Mouse (Mus musculus) forebrain, embryonic 11.5 days (tissue): ENCODE measurements around the gene Lrrc31. TPM values are rescaled to one million over a fixed set of nuclear protein-coding genes. Genes with fewer than 3 reads are reported as not detected.

Source experiments
- ATAC-seq: fragments of 200-750 bp; cut with Nextera tagmentation; replicated peaks from 2 replicates; pipeline ENCODE4 v1.8.0; 2017; ENCODE audit warnings: moderate TSS enrichment; ENCODE audit not compliant: low FRiP score
- DNase-seq: peaks from one replicate; pipeline ENCODE4 v3.0.0-alpha.2; 2017; ENCODE audit warnings: low spot score
- H3K27ac ChIP-seq: fragments of 300-500 bp; sonication (generic); 2 replicates; pipeline ENCODE4 v1.5.1; 2014; ENCODE audit warnings: low read depth, low read length
- H3K27me3 ChIP-seq: fragments of 300-500 bp; sonication (generic); 2 replicates; pipeline ENCODE4 v1.6.1; 2014; ENCODE audit warnings: mild to moderate bottlenecking, low read length, mixed read lengths; ENCODE audit not compliant: control insufficient read depth, insufficient read depth
- H3K36me3 ChIP-seq: fragments of 300-500 bp; sonication (generic); 2 replicates; pipeline ENCODE4 v1.6.1; 2014; ENCODE audit warnings: mild to moderate bottlenecking, low read length, moderate library complexity, mixed read lengths; ENCODE audit not compliant: control insufficient read depth, insufficient read depth
- H3K4me1 ChIP-seq: fragments of 300-500 bp; sonication (generic); replicated peaks from 2 replicates; pipeline ENCODE4 v1.6.1; 2014; ENCODE audit warnings: low read length, mixed read lengths; ENCODE audit not compliant: control insufficient read depth, insufficient read depth
- H3K4me2 ChIP-seq: fragments of 300-500 bp; sonication (generic); 2 replicates; pipeline ENCODE4 v1.6.1; 2014; ENCODE audit warnings: low read depth, mild to moderate bottlenecking, low read length, moderate library complexity, mixed read lengths; ENCODE audit not compliant: severe bottlenecking
- H3K4me3 ChIP-seq: fragments of 300-500 bp; sonication (generic); 2 replicates; pipeline ENCODE4 v1.5.1; 2014; ENCODE audit warnings: low read depth, low read length
- H3K9ac ChIP-seq: fragments of 300-500 bp; sonication (generic); 2 replicates; pipeline ENCODE4 v1.6.1; 2014; ENCODE audit warnings: low read length
- H3K9me3 ChIP-seq: fragments of 300-500 bp; sonication (generic); 2 replicates; pipeline ENCODE4 v1.6.1; 2016; ENCODE audit warnings: low read length, mixed read lengths; ENCODE audit not compliant: control insufficient read depth
- WGBS: fragments of 180-500 bp; shearing (Covaris S2); extraction: QIAGEN DNeasy Blood & Tissue Kit; methylation state at CpG from one replicate; pipeline ENCODE4 v1.1.7; 2014; 5-methylcytosine and 5-hydroxymethylcytosine counted together
- polyA plus RNA-seq: library from polyadenylated mRNA; unstranded; fragments of >200 nt; fragmentation: Nextera tagmentation; extraction: Ambion mirVana; gene quantifications from 2 replicates; pipeline ENCODE4 v1.2.1, GENCODE M21; 2014

Lrrc31 gene
- polyA plus RNA-seq, 1 experiment from 2014 or later: not detected

DNA sequence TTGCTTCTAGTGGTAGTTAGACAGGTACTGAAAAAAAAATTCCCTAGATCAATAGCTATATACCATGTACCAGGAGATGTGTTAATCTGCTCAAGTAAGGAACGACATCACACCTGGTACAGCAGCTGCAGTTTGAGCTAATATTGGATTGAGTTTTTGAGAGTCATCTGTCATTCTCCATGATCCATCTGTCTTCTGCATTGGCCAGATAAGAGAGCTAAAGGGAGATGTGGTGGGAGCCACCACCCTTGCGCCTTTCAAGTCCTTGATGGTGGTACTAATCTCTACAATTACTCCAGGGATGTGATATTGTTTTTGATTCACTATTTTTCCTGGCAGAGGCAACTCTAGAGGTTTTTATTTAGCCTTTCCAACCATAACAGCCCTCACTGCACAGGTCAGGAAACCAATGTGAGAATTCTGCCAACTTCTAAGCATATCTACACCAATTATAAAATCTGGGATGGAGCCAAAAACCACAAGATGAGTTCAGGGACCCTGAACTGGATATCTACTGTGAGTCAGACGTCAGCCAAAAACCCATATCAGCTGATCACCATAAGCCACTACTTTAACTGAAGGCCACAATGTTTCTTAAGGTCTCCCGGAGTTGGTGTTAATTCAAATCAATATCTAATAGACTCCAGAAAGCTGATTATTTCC, 7.1 kb upstream of the Lrrc31 start:
- Histone ChIP-seq H3K36me3 (no peaks in the 10 kb centered on the region), H3K4me3 (no peak overlapping the region), H3K4me2 (no peak overlapping the region), H3K9me3 (no peaks in the 10 kb centered on the region), H3K9ac (no peak overlapping the region), H3K27me3 (no peaks in the 10 kb centered on the region), H3K4me1 (no peaks in the 10 kb centered on the region), H3K27ac (no peak overlapping the region)
- DNase-seq (no peak), ATAC-seq (no peak)
- 88% methylated on average over 4 of the region's 4 CpGs for WGBS

DNA sequence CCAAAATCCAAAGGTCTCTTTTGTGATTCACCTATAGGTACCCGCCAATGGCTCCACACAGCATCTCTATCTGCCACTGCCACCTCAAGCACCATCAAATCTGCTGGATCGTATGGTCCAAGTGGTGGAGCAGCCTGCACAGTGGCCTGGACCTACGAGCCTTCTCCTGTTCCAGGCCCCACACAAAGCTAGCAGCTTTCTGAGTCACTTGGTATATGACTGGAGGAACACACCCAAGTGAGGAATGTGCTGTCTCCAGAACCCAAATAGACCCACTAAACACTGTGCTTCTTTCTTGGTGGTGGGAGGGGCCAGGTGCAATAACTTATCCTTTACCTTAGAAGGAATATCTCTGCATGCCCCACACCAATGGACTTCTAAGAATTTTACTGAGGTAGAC, 6.3 kb upstream of the Lrrc31 start:
- H3K4me3 ChIP-seq: no peak overlapping the region
- 81% methylated on average over 3 of the region's 3 CpGs for WGBS
- DNase-seq: no peak
- no peaks in the 10 kb centered on the region for H3K36me3 ChIP-seq
- no peak overlapping the region for H3K27ac ChIP-seq
- no peak overlapping the region for H3K9ac ChIP-seq
- H3K27me3 ChIP-seq: no peaks in the 10 kb centered on the region
- H3K4me2 ChIP-seq: no peak overlapping the region
- no peaks in the 10 kb centered on the region for H3K9me3 ChIP-seq
- H3K4me1 ChIP-seq: no peaks in the 10 kb centered on the region
- ATAC-seq: no peak

DNA sequence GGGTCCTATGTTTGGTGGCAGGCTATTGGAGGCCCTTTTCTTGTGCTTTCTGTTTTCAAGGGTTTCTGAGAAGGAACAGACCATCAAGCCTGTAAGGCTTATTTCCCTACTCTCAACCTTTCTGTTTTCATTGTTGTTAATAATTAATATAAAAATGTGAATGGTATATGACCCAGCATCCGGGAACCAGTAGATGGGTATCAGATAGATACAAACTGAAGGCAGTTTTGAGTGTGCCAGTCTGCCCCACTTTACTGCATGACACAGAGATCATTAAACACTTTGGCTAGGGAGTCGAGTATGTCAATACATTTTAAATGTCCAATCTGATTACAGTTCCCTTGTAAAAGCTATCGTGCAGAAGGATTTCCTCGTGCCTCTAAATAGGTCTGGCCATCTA, 1.8 kb downstream of the Lrrc31 start:
- H3K36me3 ChIP-seq: no peaks in the 10 kb centered on the region
- ATAC-seq (no peak), DNase-seq (no peak)
- no peak overlapping the region for H3K9ac ChIP-seq
- no peaks in the 10 kb centered on the region for H3K4me1 ChIP-seq
- H3K27me3 ChIP-seq: no peaks in the 10 kb centered on the region
- H3K4me2 ChIP-seq: no peak overlapping the region
- no peaks in the 10 kb centered on the region for H3K9me3 ChIP-seq
- no peak overlapping the region for H3K27ac ChIP-seq
- 83% methylated on average over 4 of the region's 4 CpGs for WGBS
- H3K4me3 ChIP-seq: no peak overlapping the region

DNA sequence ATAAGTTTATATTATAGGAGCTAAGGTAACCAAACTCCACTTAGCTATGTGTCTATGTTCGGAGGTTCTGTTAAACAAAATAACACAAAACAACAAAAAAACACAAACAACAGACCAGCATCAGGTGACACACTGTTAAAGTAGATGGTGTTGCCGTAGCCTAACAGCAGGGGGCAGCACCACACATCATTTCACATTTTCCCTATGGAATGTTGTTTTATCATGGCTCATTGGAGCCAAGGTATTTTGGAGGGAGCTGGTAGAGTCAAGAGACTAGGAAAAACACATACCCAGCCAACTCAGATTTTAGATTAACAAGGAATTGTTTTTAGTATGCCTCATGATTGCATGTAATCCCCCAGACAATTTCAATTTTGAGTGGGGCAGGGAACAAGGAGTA, 3.3 kb downstream of the Lrrc31 start:
- no peak overlapping the region for H3K4me2 ChIP-seq
- WGBS: 14% methylated on average over 2 of the region's 2 CpGs
- DNase-seq (peak; percentile 84), ATAC-seq (no peak; the same call in 1 of the 2 replicates)
- no peak overlapping the region for H3K27ac ChIP-seq
- H3K27me3 ChIP-seq: no peaks in the 10 kb centered on the region
- no peaks in the 10 kb centered on the region for H3K36me3 ChIP-seq
- H3K4me1 ChIP-seq: no peaks in the 10 kb centered on the region
- H3K9me3 ChIP-seq: no peaks in the 10 kb centered on the region
- H3K4me3 ChIP-seq: no peak overlapping the region
- no peak overlapping the region for H3K9ac ChIP-seq

DNA sequence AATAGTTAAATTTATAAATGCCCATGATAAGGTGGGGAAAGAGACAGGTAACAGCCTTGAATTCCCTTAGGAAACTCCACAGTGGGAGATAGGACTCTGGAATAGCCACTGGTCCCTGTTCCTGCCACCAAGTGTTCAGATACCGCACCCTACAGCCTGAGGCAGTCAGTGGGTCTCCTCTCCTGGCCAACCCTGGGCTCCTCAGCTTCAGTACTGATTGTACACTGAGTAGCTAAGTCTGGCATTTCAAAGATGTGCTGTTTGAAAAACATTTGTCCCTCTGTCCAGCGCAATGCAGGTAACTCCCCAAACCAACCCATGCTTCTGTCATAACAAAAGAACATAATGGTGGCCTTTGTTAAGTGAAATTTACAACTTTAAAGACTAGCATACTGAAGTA, 4.0 kb downstream of the Lrrc31 start:
- ATAC-seq: no peak
- H3K9ac ChIP-seq: no peak overlapping the region
- H3K27me3 ChIP-seq: no peaks in the 10 kb centered on the region
- H3K4me3 ChIP-seq: no peak overlapping the region
- no peaks in the 10 kb centered on the region for H3K4me1 ChIP-seq
- H3K4me2 ChIP-seq: no peak overlapping the region
- DNase-seq: no peak
- WGBS: 91% methylated on average over 2 of the region's 2 CpGs
- no peaks in the 10 kb centered on the region for H3K36me3 ChIP-seq
- H3K9me3 ChIP-seq: no peaks in the 10 kb centered on the region
- H3K27ac ChIP-seq: no peak overlapping the region

DNA sequence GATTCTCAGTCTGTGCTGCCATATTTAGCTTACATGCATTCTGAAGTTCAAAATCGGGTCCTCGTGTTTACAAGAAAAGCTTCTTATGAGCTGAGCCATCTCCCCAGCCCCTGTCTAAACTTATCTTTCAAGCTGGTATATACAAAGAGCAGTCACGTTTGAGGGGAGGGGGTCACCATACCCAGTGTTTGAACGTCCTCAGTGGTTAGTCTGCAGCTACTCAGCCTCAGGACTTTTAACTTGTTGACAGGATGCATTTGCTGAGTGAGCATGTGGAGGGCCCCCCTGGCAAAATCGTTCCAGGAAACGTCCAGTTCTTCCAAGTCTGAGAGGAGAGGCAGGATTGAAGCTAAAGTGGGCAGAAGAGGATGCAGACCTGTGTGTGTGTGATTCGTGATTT, 8.7 kb downstream of the Lrrc31 start:
- 76% methylated on average over 7 of the region's 7 CpGs for WGBS
- no peak for DNase-seq
- H3K4me2 ChIP-seq: no peak overlapping the region
- H3K4me3 ChIP-seq: no peak overlapping the region
- H3K4me1 ChIP-seq: no peaks in the 10 kb centered on the region
- ATAC-seq: no peak
- H3K9ac ChIP-seq: no peak overlapping the region
- H3K9me3 ChIP-seq: no peaks in the 10 kb centered on the region
- H3K27ac ChIP-seq: no peak overlapping the region
- H3K36me3 ChIP-seq: no peaks in the 10 kb centered on the region
- H3K27me3 ChIP-seq: no peaks in the 10 kb centered on the region

DNA sequence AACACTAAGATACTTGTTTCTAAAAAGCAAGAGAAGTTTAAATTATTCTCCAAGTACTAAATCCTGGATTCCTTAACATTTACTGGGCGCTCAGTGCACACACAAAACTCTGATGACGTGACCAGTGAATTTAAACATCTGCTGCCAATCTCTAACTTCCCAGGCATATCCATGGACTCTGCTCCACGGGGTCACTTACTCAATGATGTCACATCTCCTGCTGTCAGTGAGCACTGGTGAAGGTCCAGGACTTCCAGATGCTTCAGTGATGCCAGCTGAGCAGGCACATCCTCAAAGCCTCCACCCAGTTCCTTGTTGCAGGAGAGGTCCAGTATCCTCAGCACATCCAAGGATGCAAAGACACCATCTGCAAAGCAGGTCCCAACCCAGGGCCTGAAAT, 12.4 kb downstream of the Lrrc31 start:
- Histone ChIP-seq H3K4me3 (no peak overlapping the region), H3K9ac (no peak overlapping the region), H3K27me3 (no peaks in the 10 kb centered on the region), H3K9me3 (no peaks in the 10 kb centered on the region), H3K4me1 (no peaks in the 10 kb centered on the region), H3K27ac (no peak overlapping the region), H3K4me2 (no peak overlapping the region), H3K36me3 (no peaks in the 10 kb centered on the region)
- DNase-seq (no peak), ATAC-seq (no peak)
- 81% methylated on average over 3 of the region's 3 CpGs for WGBS

DNA sequence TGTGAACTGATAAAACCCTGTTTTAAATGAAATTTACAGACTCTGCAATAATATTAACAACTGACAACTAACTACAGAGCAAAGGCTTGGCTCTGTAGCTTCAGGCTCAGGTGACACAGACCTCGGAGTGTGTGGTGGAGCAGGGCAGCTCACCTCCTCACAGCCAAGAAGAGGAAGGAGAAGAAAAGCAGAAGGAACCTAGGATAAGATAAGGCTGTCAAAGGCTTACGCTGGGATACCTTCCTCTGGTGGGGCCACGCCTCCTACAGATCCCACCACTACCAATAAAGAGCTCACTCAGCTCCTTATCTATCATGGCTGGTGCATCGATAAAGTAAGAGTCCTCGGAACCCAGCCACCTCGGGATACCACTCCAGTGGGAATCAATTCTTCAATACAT, 16.5 kb downstream of the Lrrc31 start:
- Histone ChIP-seq H3K27ac (no peak overlapping the region), H3K9ac (no peak overlapping the region), H3K4me2 (no peak overlapping the region), H3K27me3 (no peaks in the 10 kb centered on the region), H3K9me3 (no peaks in the 10 kb centered on the region), H3K4me1 (no peaks in the 10 kb centered on the region), H3K36me3 (no peaks in the 10 kb centered on the region), H3K4me3 (no peak overlapping the region)
- 82% methylated on average over 6 of the region's 6 CpGs for WGBS
- ATAC-seq (no peak), DNase-seq (no peak)

DNA sequence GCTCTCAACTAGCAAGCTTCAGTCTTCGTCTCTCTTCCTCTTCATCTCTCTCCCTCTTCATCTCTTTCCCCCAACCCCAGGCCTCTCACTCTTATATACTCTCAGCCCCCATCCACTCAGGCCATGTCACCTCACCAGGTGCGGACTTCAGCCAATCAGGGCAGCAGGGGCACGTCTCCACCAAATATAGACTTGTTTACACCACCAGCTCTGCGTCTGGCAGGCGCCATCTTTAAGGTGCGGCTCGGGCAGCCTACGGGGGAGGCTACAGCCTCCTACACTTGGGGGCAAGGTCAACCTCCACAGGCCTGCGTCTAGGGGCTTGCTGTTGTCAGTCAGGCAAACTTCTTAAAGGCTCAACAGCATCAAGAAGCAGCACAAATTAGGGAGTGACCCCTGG, 41.2 kb downstream of the Lrrc31 start:
- H3K9me3 ChIP-seq: no peaks in the 10 kb centered on the region
- ATAC-seq (no peak), DNase-seq (no peak)
- no peaks in the 10 kb centered on the region for H3K27me3 ChIP-seq
- no peak overlapping the region for H3K9ac ChIP-seq
- H3K4me3 ChIP-seq: no peak overlapping the region
- H3K4me1 ChIP-seq: no peaks in the 10 kb centered on the region
- H3K36me3 ChIP-seq: no peaks in the 10 kb centered on the region
- H3K4me2 ChIP-seq: no peak overlapping the region
- 85% methylated on average over 9 of the region's 9 CpGs for WGBS
- H3K27ac ChIP-seq: no peak overlapping the region
